Mouse (Mus musculus) kidney, adult 2 months (tissue): ENCODE measurements around the gene Nagpa.

ENCODE experiments used
- CTCF ChIP-seq: fragments of 200-500 bp; conservative IDR thresholded peaks from 2 replicates; pipeline ENCODE4 v1.5.1; 2011; ENCODE audit warnings: low read depth, mild to moderate bottlenecking, control low read depth, low read length, moderate library complexity, mixed read lengths; ENCODE audit not compliant: insufficient read depth, insufficient read length
- POLR2A ChIP-seq: fragments of 200-500 bp; IDR thresholded peaks from one replicate; pipeline ENCODE4 v1.6.1; 2011; ENCODE audit warnings: low read depth, low read length, control low read depth

DNA sequence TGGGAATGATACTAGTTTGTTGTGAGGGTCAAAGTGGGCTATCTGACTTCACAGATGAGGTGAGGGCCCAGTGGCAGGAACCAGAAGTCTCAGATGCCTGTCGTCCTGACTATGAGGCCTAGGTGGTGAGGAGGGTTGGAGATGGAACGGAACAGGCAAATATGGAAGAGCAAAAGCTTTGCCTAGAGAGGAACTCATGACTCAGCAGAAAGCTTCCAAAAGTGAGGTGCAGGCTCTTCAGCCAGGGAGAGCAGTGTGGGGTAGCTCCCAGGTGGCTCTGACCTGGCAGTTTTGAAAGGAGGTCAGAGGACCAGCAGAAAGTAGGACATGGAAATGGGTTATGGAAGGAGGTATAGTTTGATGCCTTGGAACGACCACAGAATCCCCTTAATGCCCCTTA is 47.1 kb upstream of the Nagpa start:
- no peak for TF ChIP-seq POLR2A
- TF ChIP-seq CTCF: no peak
